Mouse (Mus musculus): ENCODE measurements around the gene Cyb5r4. TPM values are rescaled to one million over a fixed set of nuclear protein-coding genes. Genes with fewer than 3 reads are reported as not detected.

Cyb5r4 gene
- polyA plus RNA-seq, 1 experiment from 2014 or later = 102 TPM

GRCm38 (mm10) chr9:86991758-86992157 lies 30.1 kb upstream of the Cyb5r4 start:
- no peaks in the 10 kb centered on the region for H3K27me3 ChIP-seq
- H3K9me3 ChIP-seq (replicated peaks) = no peaks in the 10 kb centered on the region
- no peak for ATAC-seq (ENCODE audit: low FRiP score)
- 79% methylated on average over 8 of the region's 8 CpGs for WGBS
- peaks cover 3% of the 10 kb centered on the region for H3K4me1 ChIP-seq
- H3K4me3 ChIP-seq = no peak overlapping the region
- no peak overlapping the region for H3K27ac ChIP-seq
- no peak overlapping the region for H3K9ac ChIP-seq
- no peak overlapping the region for H3K4me2 ChIP-seq (replicated peaks)
- H3K36me3 ChIP-seq = no peaks in the 10 kb centered on the region

- no peak overlapping the region for H3K27ac ChIP-seq
- ATAC-seq (ENCODE audit: low FRiP score) = no peak
- WGBS = 61% methylated on average over 3 of the region's 3 CpGs
- no peaks in the 10 kb centered on the region for H3K9me3 ChIP-seq (replicated peaks)
- no peak overlapping the region for H3K9ac ChIP-seq
- H3K27me3 ChIP-seq = no peaks in the 10 kb centered on the region
- no peak overlapping the region for H3K4me3 ChIP-seq
- H3K36me3 ChIP-seq = no peaks in the 10 kb centered on the region
- no peaks in the 10 kb centered on the region for H3K4me1 ChIP-seq
- no peak overlapping the region for H3K4me2 ChIP-seq (replicated peaks)
Measured at GRCm38 (mm10) chr9:86997046-86997691, 24.6 kb upstream of the Cyb5r4 start.

GRCm38 (mm10) chr9:86999956-87000582 lies 21.7 kb upstream of the Cyb5r4 start:
- H3K27ac ChIP-seq = no peak overlapping the region
- H3K9me3 ChIP-seq (replicated peaks) = no peaks in the 10 kb centered on the region
- no peaks in the 10 kb centered on the region for H3K36me3 ChIP-seq
- 79% methylated on average over 2 of the region's 2 CpGs for WGBS
- H3K4me1 ChIP-seq = no peaks in the 10 kb centered on the region
- H3K4me2 ChIP-seq (replicated peaks) = no peak overlapping the region
- ATAC-seq (ENCODE audit: low FRiP score) = no peak
- no peaks in the 10 kb centered on the region for H3K27me3 ChIP-seq
- H3K9ac ChIP-seq = no peak overlapping the region
- H3K4me3 ChIP-seq = no peak overlapping the region

GRCm38 (mm10) chr9:87004701-87005434 lies 16.9 kb upstream of the Cyb5r4 start:
- Histone ChIP-seq H3K9me3 (replicated peaks) (no peaks in the 10 kb centered on the region), H3K36me3 (no peaks in the 10 kb centered on the region), H3K27ac (no peak overlapping the region), H3K9ac (no peak overlapping the region), H3K4me1 (no peaks in the 10 kb centered on the region), H3K4me3 (no peak overlapping the region), H3K4me2 (replicated peaks) (no peak overlapping the region), H3K27me3 (no peaks in the 10 kb centered on the region)
- ATAC-seq (ENCODE audit: low FRiP score) = no peak
- 73% methylated on average over 6 of the region's 6 CpGs for WGBS

- no peaks in the 10 kb centered on the region for H3K36me3 ChIP-seq
- H3K4me2 ChIP-seq (replicated peaks) = no peak overlapping the region
- WGBS = 61% methylated on average over 5 of the region's 5 CpGs
- no peak overlapping the region for H3K9ac ChIP-seq
- no peaks in the 10 kb centered on the region for H3K4me1 ChIP-seq
- H3K9me3 ChIP-seq (replicated peaks) = no peaks in the 10 kb centered on the region
- no peak overlapping the region for H3K4me3 ChIP-seq
- ATAC-seq (ENCODE audit: low FRiP score) = no peak
- H3K27ac ChIP-seq = no peak overlapping the region
- H3K27me3 ChIP-seq = no peaks in the 10 kb centered on the region
Measured at GRCm38 (mm10) chr9:87005435-87005779, 16.4 kb upstream of the Cyb5r4 start.

GRCm38 (mm10) chr9:87008507-87008906 lies 13.3 kb upstream of the Cyb5r4 start:
- Histone ChIP-seq H3K27me3 (no peaks in the 10 kb centered on the region), H3K27ac (no peak overlapping the region), H3K9ac (no peak overlapping the region), H3K4me3 (no peak overlapping the region), H3K4me2 (replicated peaks) (no peak overlapping the region), H3K9me3 (replicated peaks) (no peaks in the 10 kb centered on the region), H3K4me1 (no peaks in the 10 kb centered on the region), H3K36me3 (no peaks in the 10 kb centered on the region)
- WGBS = 72% methylated on average over 6 of the region's 6 CpGs
- ATAC-seq (ENCODE audit: low FRiP score) = no peak

GRCm38 (mm10) chr9:87008919-87009318 lies 12.9 kb upstream of the Cyb5r4 start:
- H3K4me3 ChIP-seq = no peak overlapping the region
- WGBS = 64% methylated on average over 1 of the region's 1 CpGs
- no peaks in the 10 kb centered on the region for H3K27me3 ChIP-seq
- no peak overlapping the region for H3K4me2 ChIP-seq (replicated peaks)
- no peaks in the 10 kb centered on the region for H3K4me1 ChIP-seq
- no peaks in the 10 kb centered on the region for H3K36me3 ChIP-seq
- H3K9me3 ChIP-seq (replicated peaks) = no peaks in the 10 kb centered on the region
- H3K9ac ChIP-seq = no peak overlapping the region
- no peak for ATAC-seq (ENCODE audit: low FRiP score)
- H3K27ac ChIP-seq = no peak overlapping the region

GRCm38 (mm10) chr9:87015288-87015937 lies 6.4 kb upstream of the Cyb5r4 start, which contains the start of gene Ripply2:
Gene Ripply2 (plus strand): TSS chr9:87015537.
- Histone ChIP-seq H3K9me3 (replicated peaks) (no peaks in the 10 kb centered on the region), H3K4me1 (peaks cover 7% of the 10 kb centered on the region), H3K9ac (peak within 1 kb of the TSS; percentile 54), H3K27ac (no peak within 1 kb of the TSS), H3K4me3 (peak within 1 kb of the TSS; percentile 44), H3K27me3 (peaks cover 14% of the 10 kb centered on the region), H3K4me2 (replicated peaks) (peak within 1 kb of the TSS; percentile 64), H3K36me3 (no peaks in the 10 kb centered on the region)
- peak; percentile 84 for ATAC-seq (ENCODE audit: low FRiP score)
- under 1% methylated on average over 71 of the region's 71 CpGs for WGBS

- Histone ChIP-seq H3K9ac (peak overlapping the region; percentile 54), H3K4me2 (replicated peaks) (peak overlapping the region; percentile 64), H3K27me3 (peaks cover 14% of the 10 kb centered on the region), H3K27ac (no peak overlapping the region), H3K4me1 (peaks cover 7% of the 10 kb centered on the region), H3K9me3 (replicated peaks) (no peaks in the 10 kb centered on the region), H3K36me3 (no peaks in the 10 kb centered on the region), H3K4me3 (peak overlapping the region; percentile 44)
- WGBS = 4% methylated on average over 10 of the region's 10 CpGs
- ATAC-seq (ENCODE audit: low FRiP score) = peak; percentile 76
Measured at GRCm38 (mm10) chr9:87015938-87016294, 5.9 kb upstream of the Cyb5r4 start.

- no peak for ATAC-seq (ENCODE audit: low FRiP score)
- 82% methylated on average over 6 of the region's 6 CpGs for WGBS
- Histone ChIP-seq H3K27me3 (no peaks in the 10 kb centered on the region), H3K9me3 (replicated peaks) (no peaks in the 10 kb centered on the region), H3K9ac (no peak overlapping the region), H3K4me2 (replicated peaks) (no peak overlapping the region), H3K36me3 (no peaks in the 10 kb centered on the region), H3K27ac (no peak overlapping the region), H3K4me1 (peaks cover 14% of the 10 kb centered on the region), H3K4me3 (no peak overlapping the region)
Measured at GRCm38 (mm10) chr9:87025764-87026163, 4.0 kb downstream of the Cyb5r4 start.

GRCm38 (mm10) chr9:87027423-87028084 lies 5.7 kb downstream of the Cyb5r4 start:
- Histone ChIP-seq H3K27ac (no peak overlapping the region), H3K4me3 (no peak overlapping the region), H3K4me2 (replicated peaks) (no peak overlapping the region), H3K4me1 (peaks cover 12% of the 10 kb centered on the region), H3K9me3 (replicated peaks) (no peaks in the 10 kb centered on the region), H3K9ac (no peak overlapping the region), H3K27me3 (no peaks in the 10 kb centered on the region), H3K36me3 (peaks cover 6% of the 10 kb centered on the region; the same call in 1 of the 2 replicates)
- ATAC-seq (ENCODE audit: low FRiP score) = peak; percentile 77
- 46% methylated on average over 8 of the region's 8 CpGs for WGBS

GRCm38 (mm10) chr9:87032196-87032595 lies 10.4 kb downstream of the Cyb5r4 start:
- Histone ChIP-seq H3K36me3 (peaks cover 16% of the 10 kb centered on the region; the same call in 1 of the 2 replicates), H3K9me3 (replicated peaks) (no peaks in the 10 kb centered on the region), H3K4me2 (replicated peaks) (no peak overlapping the region), H3K27ac (no peak overlapping the region), H3K9ac (no peak overlapping the region), H3K4me1 (no peaks in the 10 kb centered on the region), H3K4me3 (no peak overlapping the region), H3K27me3 (no peaks in the 10 kb centered on the region)
- WGBS = 88% methylated on average over 4 of the region's 4 CpGs
- ATAC-seq (ENCODE audit: low FRiP score) = no peak

Measured in hindbrain, embryonic 12.5 days (tissue).